Mouse (Mus musculus): ENCODE data around the gene Haus6. TPM values are rescaled to one million over a fixed set of nuclear protein-coding genes. Genes with fewer than 3 reads are reported as not detected.

Haus6 gene
- total RNA-seq, 2 experiments from 2014 or later, result 5.0 to 5.3 TPM

DNA sequence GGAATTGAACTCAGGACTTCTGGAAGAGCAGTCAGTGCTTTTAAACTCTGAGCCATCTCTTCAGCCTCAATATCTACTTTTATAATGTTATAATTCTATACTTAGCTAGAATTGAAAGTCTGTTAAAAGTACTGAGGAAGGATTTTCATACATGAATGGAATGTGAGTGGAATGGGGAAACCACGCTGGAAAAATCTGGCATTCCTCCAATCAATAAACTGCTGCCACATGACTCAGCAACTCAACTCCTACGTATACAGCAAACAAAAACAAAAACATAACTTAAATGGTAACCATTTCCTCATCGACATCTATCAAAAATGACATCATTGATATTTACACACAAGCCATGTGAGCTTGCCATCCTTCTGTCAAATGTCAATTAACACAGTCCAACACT is 10.3 kb upstream of the Haus6 start:
- TF ChIP-seq CTCF (IDR thresholded peaks at IDR 0.05), result no peak
- DNase-seq, result no peak
- Histone ChIP-seq H3K27ac (no peak overlapping the region), H3K4me3 (no peak overlapping the region)
- intact Hi-C loops (cut with DNase I), result no loop called here

DNA sequence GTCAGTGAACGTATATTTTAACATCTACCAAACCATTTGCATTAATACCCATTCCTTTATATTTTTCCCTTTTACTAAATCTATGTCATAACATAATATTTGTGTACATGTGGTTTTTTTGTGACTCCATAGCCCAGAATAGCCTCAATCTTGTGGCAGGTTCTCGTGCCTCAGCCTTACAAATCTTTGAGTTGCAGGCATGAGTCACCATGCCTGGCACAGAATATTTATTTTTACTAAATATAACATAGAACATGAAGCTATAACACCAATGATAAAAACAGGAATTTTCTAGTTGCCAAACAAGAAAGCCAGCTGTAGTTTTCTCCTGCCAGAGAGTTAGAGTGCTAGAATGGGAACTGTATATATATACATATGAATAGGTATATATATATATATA is 8.7 kb upstream of the Haus6 start:
- TF ChIP-seq CTCF (IDR thresholded peaks at IDR 0.05), result no peak
- no peak for DNase-seq
- no peak overlapping the region for H3K4me3 ChIP-seq
- intact Hi-C loops (cut with DNase I), result no loop called here
- H3K27ac ChIP-seq, result no peak overlapping the region

DNA sequence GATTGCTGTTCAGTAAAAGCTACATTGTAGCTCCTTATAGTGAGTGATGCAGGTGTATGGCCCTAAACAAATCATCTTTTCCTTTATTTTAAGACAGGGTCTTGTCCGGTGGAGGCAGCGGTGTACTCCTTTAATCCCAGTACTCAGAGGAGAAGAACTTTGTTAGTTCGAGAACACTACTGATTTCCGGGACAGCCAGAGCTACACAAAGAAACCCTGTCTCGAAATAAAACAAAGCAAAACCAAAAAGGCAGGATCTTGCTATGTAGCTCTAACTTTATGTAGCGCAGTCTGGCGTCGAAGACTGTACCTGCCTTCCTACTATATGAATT is 400 bp upstream of the Haus6 start:
- peak overlapping the region; percentile 90 for H3K4me3 ChIP-seq
- intact Hi-C loops (cut with DNase I), result loop anchor here (1.0 to 5.0 kb wide), 2 partner anchors 37 to 40 kb away; partner anchors contain the start of gene Rraga

DNA sequence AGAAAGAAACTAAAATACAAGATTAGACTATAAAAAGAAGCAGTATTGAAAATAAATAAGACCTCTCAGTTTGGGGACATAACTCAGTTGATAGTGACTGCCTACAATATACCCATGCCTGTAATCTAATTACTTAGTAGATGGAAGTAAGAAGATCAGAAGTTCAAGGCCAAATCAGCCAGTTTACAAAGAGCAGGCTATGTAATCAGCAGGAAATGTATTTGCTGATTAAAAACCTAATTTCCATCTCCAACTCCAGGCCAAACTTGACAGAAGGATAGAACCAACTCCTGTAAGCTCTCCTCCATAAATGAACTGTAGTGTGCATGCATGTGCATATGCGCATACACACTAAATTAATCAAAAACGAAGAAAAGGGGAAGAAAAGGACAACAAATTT is 20.6 kb downstream of the Haus6 start:
- no peak for TF ChIP-seq CTCF (IDR thresholded peaks at IDR 0.05)
- DNase-seq, result no peak
- Histone ChIP-seq H3K4me3 (no peak overlapping the region), H3K27ac (no peak overlapping the region)
- intact Hi-C loops (cut with DNase I), result no loop called here

More for the DNA sequence above, 400 bp upstream of the Haus6 start:
- peak overlapping the region; percentile 87 for H3K27ac ChIP-seq
- DNase-seq, result no peak
- no peak for TF ChIP-seq CTCF (IDR thresholded peaks at IDR 0.05)

DNA sequence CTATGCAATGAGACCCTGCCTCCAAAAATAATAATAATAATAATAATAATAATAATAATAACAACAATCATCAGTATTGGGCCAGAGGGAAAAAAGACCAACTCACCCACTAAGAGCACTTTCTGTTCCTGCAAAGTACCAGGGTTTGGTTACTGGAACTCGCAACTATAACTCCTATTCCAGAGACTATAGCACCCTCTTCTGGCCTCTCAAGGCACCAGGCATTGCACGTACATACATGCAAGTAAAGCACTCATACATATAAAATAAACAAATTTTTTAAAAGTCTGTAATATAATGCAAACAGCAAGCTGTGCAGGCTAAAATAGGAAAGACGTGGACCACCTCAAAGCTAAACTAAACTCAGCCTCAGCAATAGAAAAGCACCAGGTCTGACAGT is 23.6 kb downstream of the Haus6 start:
- Histone ChIP-seq H3K4me3 (no peak overlapping the region), H3K27ac (no peak overlapping the region)
- TF ChIP-seq CTCF (IDR thresholded peaks at IDR 0.05), result peak; percentile 32; the same call in 1 of the 2 replicates
- intact Hi-C loops (cut with DNase I), result no loop called here
- no peak for DNase-seq

DNA sequence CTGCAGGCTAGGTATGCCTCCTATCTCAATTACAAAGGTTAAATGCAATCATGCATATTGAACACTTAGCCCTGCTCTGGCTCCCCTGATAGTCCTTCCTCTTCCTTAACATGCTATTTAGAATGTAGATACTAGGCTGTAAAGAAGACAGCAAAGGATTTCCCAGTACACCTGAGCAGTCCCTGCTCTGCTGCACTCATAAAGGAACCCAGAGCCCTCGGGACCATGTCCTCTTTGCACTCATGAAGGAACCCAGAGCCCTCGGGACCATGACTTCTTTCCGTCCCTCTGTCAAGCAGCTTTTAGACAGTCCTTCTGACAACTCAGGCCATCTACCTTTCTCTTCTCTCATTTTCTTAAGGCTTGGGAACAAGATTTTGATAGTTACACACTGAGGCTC is 31.3 kb downstream of the Haus6 start:
- intact Hi-C loops (cut with DNase I), result no loop called here
- TF ChIP-seq CTCF (IDR thresholded peaks at IDR 0.05), result no peak
- no peak for DNase-seq
- Histone ChIP-seq H3K4me3 (no peak overlapping the region), H3K27ac (no peak overlapping the region)

DNA sequence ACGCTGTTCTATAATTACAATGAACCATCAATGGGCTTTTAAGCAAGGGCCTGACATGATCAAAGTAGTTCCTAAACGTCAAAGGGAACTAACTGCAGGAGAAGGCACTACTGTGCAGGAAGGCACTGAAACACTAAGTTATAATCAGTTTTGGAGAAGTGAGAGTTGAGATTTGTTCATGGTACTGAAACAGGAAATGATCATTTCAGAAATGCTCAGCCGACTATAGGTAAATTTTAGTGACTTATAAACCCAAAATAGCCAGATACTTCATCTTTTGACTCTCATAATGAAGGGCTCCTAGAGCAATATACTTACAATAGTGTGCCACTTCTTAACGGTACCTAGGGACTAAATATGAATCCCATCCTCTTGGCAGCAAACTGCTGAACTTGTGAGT is 31.8 kb downstream of the Haus6 start:
- intact Hi-C loops (cut with DNase I), result no loop called here
- H3K27ac ChIP-seq, result no peak overlapping the region
- no peak overlapping the region for H3K4me3 ChIP-seq
- DNase-seq, result no peak
- TF ChIP-seq CTCF (IDR thresholded peaks at IDR 0.05), result no peak

DNA sequence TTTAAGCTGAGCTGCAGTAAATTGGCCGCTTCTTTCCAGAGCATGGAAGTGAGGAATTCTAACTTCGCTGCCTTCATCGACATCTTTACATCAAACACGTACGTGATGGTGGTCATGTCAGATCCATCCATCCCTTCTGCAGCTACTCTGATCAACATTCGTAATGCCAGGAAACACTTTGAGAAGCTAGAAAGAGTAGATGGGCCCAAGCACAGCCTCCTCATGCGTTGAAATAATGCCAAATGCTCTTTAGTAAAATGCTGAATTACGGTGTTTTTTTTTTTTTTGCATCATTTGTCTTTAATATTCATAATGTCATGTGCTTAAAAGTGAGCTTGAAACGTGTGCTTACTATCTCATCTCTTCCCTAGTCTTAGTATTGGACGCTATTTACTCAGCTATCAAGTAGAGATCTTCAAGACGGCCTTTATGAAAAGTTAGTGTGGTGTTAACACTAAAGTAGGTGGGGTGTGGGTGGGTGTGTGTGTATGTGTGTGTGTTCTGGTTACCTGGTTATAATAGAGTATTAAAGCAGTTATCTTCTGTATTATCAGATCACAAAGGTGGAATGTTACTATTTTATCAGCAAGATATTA is 35.1 kb downstream of the Haus6 start:
- TF ChIP-seq CTCF (IDR thresholded peaks at IDR 0.05), result no peak
- intact Hi-C loops (cut with DNase I), result loop anchor here (10.0 kb wide), 1 partner anchor 278 kb away; the partner anchor contains the start of gene Rps6
- H3K27ac ChIP-seq, result peak overlapping the region; percentile 96
- H3K4me3 ChIP-seq, result peak overlapping the region; percentile 80
- no peak for DNase-seq

DNA sequence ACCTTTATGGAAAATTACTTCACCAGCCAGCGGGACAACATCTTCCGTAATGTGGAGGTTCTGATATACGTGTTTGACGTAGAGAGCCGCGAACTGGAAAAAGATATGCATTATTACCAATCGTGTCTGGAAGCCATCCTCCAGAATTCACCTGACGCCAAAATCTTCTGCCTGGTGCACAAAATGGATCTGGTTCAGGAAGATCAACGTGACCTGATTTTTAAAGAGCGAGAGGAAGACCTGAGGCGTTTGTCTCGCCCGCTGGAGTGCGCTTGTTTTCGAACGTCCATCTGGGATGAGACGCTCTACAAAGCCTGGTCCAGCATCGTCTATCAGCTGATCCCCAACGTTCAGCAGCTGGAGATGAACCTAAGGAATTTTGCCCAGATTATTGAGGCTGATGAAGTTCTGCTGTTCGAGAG is 35.7 kb downstream of the Haus6 start:
- TF ChIP-seq CTCF (IDR thresholded peaks at IDR 0.05), result no peak
- intact Hi-C loops (cut with DNase I), result loop anchor here (10.0 kb wide), 1 partner anchor 279 kb away; the partner anchor contains the start of gene Rps6
- DNase-seq, result no peak

DNA sequence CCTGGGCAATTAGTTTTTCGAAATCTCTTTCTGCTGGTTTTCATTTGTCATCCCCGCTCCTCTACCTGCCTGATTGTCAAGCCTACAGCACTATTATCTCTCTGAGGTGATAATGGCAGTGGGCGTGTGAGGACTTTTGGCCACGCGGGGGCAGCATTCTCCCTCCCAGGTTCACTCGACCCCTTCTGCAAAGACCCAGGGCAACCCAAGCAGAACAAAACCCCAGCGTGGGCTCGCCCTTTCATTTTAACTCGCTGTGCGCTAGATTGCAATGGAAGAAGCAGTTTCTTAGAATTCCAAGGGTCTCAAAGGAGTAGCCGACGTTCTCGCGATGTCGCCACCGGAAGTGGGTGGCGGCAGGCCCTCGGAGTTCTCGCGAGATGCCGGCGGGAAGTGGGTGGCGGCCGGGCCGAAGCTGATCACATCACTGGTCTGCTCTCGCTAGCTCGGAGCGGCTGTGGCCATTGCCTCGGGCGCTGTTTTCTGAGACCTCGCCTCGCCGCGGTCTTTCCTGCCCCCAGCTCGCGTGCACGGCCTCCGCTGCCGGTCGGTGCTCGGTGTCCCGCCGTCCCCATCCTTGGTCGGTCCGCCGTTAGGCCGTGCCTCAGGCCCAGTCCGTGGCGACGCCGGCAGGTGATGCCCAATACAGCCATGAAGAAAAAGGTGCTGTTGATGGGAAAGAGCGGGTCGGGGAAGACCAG is 36.4 kb downstream of the Haus6 start, which contains the start of gene Rraga:
Rraga (plus strand) TSS at position 386 of the 701 bp plus-strand sequence.
- peak; percentile 98 for DNase-seq
- Histone ChIP-seq H3K4me3 (peak within 1 kb of the TSS; percentile 80), H3K27ac (peak within 1 kb of the TSS; percentile 96)
- intact Hi-C loops (cut with DNase I), result loop anchor here (1.0 to 10.0 kb wide), 3 partner anchors 37 to 279 kb away; partner anchors contain the start of genes Haus6 and Rps6
- TF ChIP-seq CTCF (IDR thresholded peaks at IDR 0.05), result no peak; the same call in 1 of the 2 replicates

More for the DNA sequence above, 35.7 kb downstream of the Haus6 start:
- peak overlapping the region; percentile 96 for H3K27ac ChIP-seq
- peak overlapping the region; percentile 80 for H3K4me3 ChIP-seq

DNA sequence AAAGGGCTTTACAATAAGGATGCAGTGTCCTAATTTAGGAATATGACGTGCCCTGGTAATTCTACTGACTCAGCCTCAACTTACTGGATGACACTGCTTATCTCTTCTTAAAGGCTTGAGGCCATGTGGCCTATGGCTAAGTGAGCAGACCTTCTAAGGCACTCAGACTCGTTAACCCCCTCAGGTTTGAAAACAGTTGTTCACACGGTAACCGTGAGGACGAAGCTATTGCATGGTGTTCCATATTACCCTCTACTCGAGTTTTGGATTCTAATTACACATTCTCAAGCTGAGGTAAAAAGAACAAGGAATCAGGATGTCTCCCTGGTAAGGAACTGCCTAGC is 36.9 kb downstream of the Haus6 start:
- no peak for DNase-seq
- TF ChIP-seq CTCF (IDR thresholded peaks at IDR 0.05), result no peak
- intact Hi-C loops (cut with DNase I), result loop anchor here (1.0 to 10.0 kb wide), 3 partner anchors 37 to 280 kb away; partner anchors contain the start of genes Haus6 and Rps6
- Histone ChIP-seq H3K27ac (peak overlapping the region; percentile 96), H3K4me3 (peak overlapping the region; percentile 80)

DNA sequence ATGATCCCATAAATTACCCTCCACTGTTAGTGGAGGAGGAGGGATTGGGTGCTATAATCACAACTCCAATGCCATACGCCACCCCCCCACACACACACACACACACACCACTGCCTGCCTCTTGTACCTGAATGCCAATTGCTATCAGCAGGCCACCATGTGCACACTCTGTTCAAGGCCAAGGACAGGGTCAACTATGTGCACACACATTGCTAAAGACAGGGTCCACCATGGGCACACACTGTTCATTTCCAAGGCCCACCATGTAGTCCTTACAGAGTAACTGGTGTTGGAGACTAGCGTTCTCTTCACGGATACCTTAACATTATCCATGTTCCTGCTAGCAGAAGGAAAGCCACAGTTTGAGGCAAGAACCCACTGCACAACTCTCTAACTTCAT is 50.8 kb downstream of the Haus6 start:
- DNase-seq, result no peak
- no peak overlapping the region for H3K4me3 ChIP-seq
- no peak overlapping the region for H3K27ac ChIP-seq
- TF ChIP-seq CTCF (IDR thresholded peaks at IDR 0.05), result no peak
- intact Hi-C loops (cut with DNase I), result no loop called here

DNA sequence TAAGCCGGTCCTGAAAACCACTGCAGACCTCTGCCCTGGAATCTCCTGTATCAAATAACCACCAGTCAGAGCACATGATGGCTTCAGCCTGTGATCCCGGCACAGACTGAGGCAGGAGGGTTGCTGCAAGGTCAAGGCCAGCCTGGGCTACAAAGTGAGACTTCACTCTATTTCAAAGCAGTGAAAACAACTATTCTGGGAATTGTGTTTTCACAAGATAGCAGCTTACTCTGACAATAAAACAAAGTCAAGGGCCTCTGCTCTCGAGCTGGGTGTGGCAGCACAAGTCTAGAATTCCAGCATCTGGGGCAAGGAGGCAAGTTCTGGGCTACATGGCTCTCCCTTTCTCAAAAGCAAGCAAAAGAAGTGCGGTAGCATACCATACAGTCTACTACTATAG is 52.8 kb downstream of the Haus6 start:
- no peak overlapping the region for H3K4me3 ChIP-seq
- no peak overlapping the region for H3K27ac ChIP-seq
- intact Hi-C loops (cut with DNase I), result loop anchor here (5.0 kb wide), 1 partner anchor 727 kb away; no protein-coding TSS in a partner anchor
- DNase-seq, result no peak
- TF ChIP-seq CTCF (IDR thresholded peaks at IDR 0.05), result no peak
